Mouse (Mus musculus) forebrain, embryonic 11.5 days (tissue): ENCODE results near the gene Agtr1b. TPM values are rescaled to one million over a fixed set of nuclear protein-coding genes. Genes with fewer than 3 reads are reported as not detected.
A peak's percentile ranks its signal among the peaks of the same experiment; 100 is the strongest.

ENCODE experiments used
- ATAC-seq: fragments of 200-750 bp; cut with Nextera tagmentation; replicated peaks from 2 replicates; pipeline ENCODE4 v1.8.0; 2017; ENCODE audit warnings: moderate TSS enrichment; ENCODE audit not compliant: low FRiP score
- DNase-seq: peaks from one replicate; pipeline ENCODE4 v3.0.0-alpha.2; 2017; ENCODE audit warnings: low spot score
- H3K27ac ChIP-seq: fragments of 300-500 bp; sonication (generic); 2 replicates; pipeline ENCODE4 v1.5.1; 2014; ENCODE audit warnings: low read depth, low read length
- H3K27me3 ChIP-seq: fragments of 300-500 bp; sonication (generic); 2 replicates; pipeline ENCODE4 v1.6.1; 2014; ENCODE audit warnings: mild to moderate bottlenecking, low read length, mixed read lengths; ENCODE audit not compliant: control insufficient read depth, insufficient read depth
- H3K36me3 ChIP-seq: fragments of 300-500 bp; sonication (generic); 2 replicates; pipeline ENCODE4 v1.6.1; 2014; ENCODE audit warnings: mild to moderate bottlenecking, low read length, moderate library complexity, mixed read lengths; ENCODE audit not compliant: control insufficient read depth, insufficient read depth
- H3K4me1 ChIP-seq: fragments of 300-500 bp; sonication (generic); replicated peaks from 2 replicates; pipeline ENCODE4 v1.6.1; 2014; ENCODE audit warnings: low read length, mixed read lengths; ENCODE audit not compliant: control insufficient read depth, insufficient read depth
- H3K4me2 ChIP-seq: fragments of 300-500 bp; sonication (generic); 2 replicates; pipeline ENCODE4 v1.6.1; 2014; ENCODE audit warnings: low read depth, mild to moderate bottlenecking, low read length, moderate library complexity, mixed read lengths; ENCODE audit not compliant: severe bottlenecking
- H3K4me3 ChIP-seq: fragments of 300-500 bp; sonication (generic); 2 replicates; pipeline ENCODE4 v1.5.1; 2014; ENCODE audit warnings: low read depth, low read length
- H3K9ac ChIP-seq: fragments of 300-500 bp; sonication (generic); 2 replicates; pipeline ENCODE4 v1.6.1; 2014; ENCODE audit warnings: low read length
- H3K9me3 ChIP-seq: fragments of 300-500 bp; sonication (generic); 2 replicates; pipeline ENCODE4 v1.6.1; 2016; ENCODE audit warnings: low read length, mixed read lengths; ENCODE audit not compliant: control insufficient read depth
- WGBS: fragments of 180-500 bp; shearing (Covaris S2); extraction: QIAGEN DNeasy Blood & Tissue Kit; methylation state at CpG from one replicate; pipeline ENCODE4 v1.1.7; 2014; 5-methylcytosine and 5-hydroxymethylcytosine counted together
- polyA plus RNA-seq: library from polyadenylated mRNA; unstranded; fragments of >200 nt; fragmentation: Nextera tagmentation; extraction: Ambion mirVana; gene quantifications from 2 replicates; pipeline ENCODE4 v1.2.1, GENCODE M21; 2014

Gene Agtr1b
- 0.15 TPM in 1 of 2 replicates, not detected in the other for polyA plus RNA-seq

DNA sequence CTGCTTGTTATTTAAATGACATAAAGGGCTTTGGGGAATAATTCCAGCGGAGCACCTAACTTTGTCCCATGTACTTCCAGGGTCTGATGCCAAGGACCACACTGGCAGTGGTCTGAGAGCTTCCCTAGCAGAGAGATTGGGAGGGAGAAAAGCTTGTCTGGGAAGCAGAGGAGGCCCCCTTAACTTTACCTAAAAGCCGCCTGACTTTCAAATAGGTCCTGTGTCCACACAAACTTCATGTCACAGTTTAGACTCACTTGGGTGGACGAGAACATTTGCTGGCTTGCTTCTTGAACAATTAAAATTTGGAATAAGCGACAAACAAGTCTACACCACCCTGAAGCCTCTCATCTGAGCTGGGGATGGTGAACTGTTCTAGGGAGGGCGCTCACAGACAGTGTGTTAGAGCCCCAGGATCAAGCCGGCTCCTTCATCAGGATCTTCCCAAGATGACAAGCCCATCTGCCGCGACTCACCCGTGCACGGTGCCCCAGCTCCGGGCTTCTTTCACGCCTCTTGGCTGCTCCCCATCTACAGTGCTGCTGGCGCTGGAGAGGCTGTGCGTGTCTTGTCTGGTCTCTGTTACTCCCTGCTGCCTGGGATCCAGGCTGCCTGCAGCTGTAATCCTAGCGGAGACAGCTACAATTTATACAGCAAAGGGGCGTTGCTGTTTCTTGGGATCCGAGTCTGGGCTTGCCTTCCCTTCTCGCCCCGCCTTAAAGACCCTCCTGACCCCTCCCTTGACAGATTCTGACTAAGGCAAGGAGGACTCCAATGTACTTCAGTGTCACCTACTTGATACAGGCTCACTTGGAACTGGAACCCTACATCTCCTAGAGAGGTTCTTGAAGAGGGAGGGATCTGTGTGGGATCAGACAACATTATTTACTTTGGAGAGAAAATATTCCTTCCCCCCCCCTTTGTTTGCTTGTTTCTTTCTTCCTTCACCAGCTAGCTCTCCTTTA lies at the start of gene Agtr1b:
Gene Agtr1b, minus strand, starts transcription at position 620 of the 965 bp plus-strand sequence.
- Histone ChIP-seq H3K36me3 (no peaks in the 10 kb centered on the region), H3K9ac (peak within 1 kb of the TSS; percentile 37; the same call in 1 of the 2 replicates), H3K9me3 (no peaks in the 10 kb centered on the region), H3K4me3 (peak within 1 kb of the TSS; percentile 20; the same call in 1 of the 2 replicates), H3K4me2 (peak within 1 kb of the TSS; percentile 46; the same call in 1 of the 2 replicates), H3K27me3 (no peaks in the 10 kb centered on the region), H3K27ac (no peak within 1 kb of the TSS), H3K4me1 (no peaks in the 10 kb centered on the region)
- DNase-seq (peak; percentile 51), ATAC-seq (peak; percentile 79)
- 10% methylated on average over 19 of the region's 19 CpGs for WGBS

DNA sequence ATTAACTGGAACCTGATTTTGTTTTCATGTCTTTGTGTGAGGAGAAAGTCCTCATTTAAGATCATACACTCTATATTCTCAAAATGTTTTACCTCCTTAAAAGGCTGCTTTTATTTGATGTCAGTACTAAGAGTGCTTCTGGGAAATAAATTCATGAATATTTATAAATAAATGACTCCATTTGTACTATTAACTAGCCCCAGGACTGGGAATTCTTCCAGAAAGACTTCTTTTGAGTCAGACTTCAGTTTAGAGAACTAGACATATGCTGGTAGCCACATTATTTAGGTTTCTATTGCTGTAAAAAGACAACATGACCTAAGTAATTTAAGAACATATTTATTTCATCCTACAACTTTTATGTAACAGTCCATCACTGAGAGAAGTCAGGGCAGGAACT lies 13.4 kb downstream of the Agtr1b start:
- Histone ChIP-seq H3K4me3 (no peak overlapping the region), H3K27me3 (no peaks in the 10 kb centered on the region), H3K4me2 (no peak overlapping the region), H3K9me3 (no peaks in the 10 kb centered on the region), H3K9ac (no peak overlapping the region), H3K27ac (no peak overlapping the region), H3K36me3 (no peaks in the 10 kb centered on the region), H3K4me1 (no peaks in the 10 kb centered on the region)
- DNase-seq (no peak), ATAC-seq (no peak)

DNA sequence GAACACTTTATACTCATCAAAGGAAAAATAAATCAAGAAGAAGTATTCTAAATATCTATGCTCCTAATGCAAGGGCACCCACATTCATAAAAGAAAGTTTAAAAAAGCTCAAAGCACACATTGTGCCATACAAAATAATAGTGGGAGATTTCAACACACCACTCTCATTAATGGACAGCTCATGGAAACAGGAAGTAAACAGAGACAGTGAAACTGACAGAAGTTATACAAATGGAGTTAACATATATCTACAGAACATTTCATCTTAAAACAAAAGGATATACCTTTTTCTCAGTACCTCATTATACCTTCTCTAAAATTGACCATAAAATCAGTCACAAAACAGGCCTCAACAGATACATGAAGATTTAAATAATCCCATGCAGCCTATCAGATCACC lies 18.8 kb downstream of the Agtr1b start:
- no peak for ATAC-seq
- Histone ChIP-seq H3K27ac (no peak overlapping the region), H3K4me3 (no peak overlapping the region)

DNA sequence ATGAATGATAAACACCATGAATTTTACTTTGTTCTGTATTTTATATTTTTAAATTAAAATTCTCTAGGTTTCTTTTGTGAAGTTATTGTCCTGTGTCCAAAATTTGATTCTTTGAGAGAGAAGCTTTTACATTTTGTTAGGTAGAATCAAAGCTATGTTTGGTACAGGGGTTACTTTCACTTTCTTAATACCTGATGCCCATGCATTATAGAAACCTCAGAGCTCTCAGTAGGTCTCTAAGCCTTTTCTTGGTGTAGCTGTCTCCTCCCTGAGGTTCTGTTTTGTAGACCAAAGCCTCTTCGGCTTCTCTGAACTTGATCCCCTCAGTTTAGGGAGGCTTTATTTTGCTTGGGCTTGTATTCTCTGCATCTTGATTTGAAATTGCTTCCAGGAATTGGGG lies 26.6 kb downstream of the Agtr1b start:
- H3K4me2 ChIP-seq, result no peak overlapping the region
- no peak for ATAC-seq
- WGBS, result 90% methylated on average over 1 of the region's 1 CpGs
- H3K4me3 ChIP-seq, result no peak overlapping the region
- no peak overlapping the region for H3K9ac ChIP-seq
- no peak for DNase-seq
- no peaks in the 10 kb centered on the region for H3K4me1 ChIP-seq
- H3K36me3 ChIP-seq, result no peaks in the 10 kb centered on the region
- no peaks in the 10 kb centered on the region for H3K27me3 ChIP-seq
- no peaks in the 10 kb centered on the region for H3K9me3 ChIP-seq
- no peak overlapping the region for H3K27ac ChIP-seq

More for the DNA sequence above, 18.8 kb downstream of the Agtr1b start:
- no peak for DNase-seq
- Histone ChIP-seq H3K27me3 (no peaks in the 10 kb centered on the region), H3K9ac (no peak overlapping the region), H3K4me2 (no peak overlapping the region), H3K4me1 (no peaks in the 10 kb centered on the region), H3K36me3 (no peaks in the 10 kb centered on the region), H3K9me3 (no peaks in the 10 kb centered on the region)

DNA sequence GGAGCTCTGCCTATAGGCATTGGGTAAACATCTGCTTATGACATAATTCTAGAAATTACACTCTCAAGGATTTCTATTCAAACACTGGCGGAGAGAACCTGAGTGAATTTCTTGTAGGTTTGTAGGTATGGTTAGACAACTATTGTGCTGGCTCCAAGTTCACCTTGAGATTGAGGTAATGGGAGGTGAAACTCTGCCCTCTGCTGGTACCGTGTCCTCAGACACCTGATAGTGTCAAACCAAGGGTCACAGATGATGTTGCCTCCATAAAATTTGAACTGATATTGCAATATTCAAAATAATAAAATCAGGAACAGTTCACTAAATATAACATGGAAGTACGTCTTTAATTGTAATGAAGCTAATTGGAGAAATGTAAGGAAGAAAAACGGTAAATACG lies 32.3 kb downstream of the Agtr1b start:
- ATAC-seq (no peak), DNase-seq (no peak)
- no peak overlapping the region for H3K27ac ChIP-seq
- no peaks in the 10 kb centered on the region for H3K9me3 ChIP-seq
- no peak overlapping the region for H3K9ac ChIP-seq
- H3K4me3 ChIP-seq, result no peak overlapping the region
- WGBS, result 69% methylated on average over 5 of the region's 5 CpGs
- no peaks in the 10 kb centered on the region for H3K4me1 ChIP-seq
- H3K27me3 ChIP-seq, result no peaks in the 10 kb centered on the region
- no peak overlapping the region for H3K4me2 ChIP-seq
- no peaks in the 10 kb centered on the region for H3K36me3 ChIP-seq

DNA sequence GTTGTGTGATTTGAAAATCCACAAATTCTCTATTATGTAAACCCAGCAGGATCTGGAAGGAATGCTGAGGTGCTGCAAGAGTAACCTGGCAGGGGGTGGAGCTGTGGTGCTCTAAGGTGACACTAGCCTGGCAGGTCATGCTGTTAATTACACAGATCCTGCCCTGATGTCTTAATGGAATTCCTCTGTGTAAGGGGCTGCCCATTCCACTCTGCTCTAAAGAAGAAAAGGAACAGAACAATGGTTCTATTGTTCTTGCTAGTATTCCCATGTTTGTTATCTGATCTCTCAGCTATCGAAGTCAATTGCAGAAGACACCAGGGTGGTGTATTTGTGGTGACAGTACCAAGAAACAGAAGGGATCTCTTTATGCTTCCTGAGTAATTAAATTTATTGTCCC lies 49.7 kb downstream of the Agtr1b start:
- DNase-seq (no peak), ATAC-seq (no peak)
- no peak overlapping the region for H3K27ac ChIP-seq
- no peaks in the 10 kb centered on the region for H3K27me3 ChIP-seq
- H3K4me2 ChIP-seq, result no peak overlapping the region
- no peak overlapping the region for H3K9ac ChIP-seq
- H3K4me3 ChIP-seq, result no peak overlapping the region
- no peaks in the 10 kb centered on the region for H3K9me3 ChIP-seq
- WGBS, result 9% methylated on average over 1 of the region's 1 CpGs
- no peaks in the 10 kb centered on the region for H3K4me1 ChIP-seq
- no peaks in the 10 kb centered on the region for H3K36me3 ChIP-seq

DNA sequence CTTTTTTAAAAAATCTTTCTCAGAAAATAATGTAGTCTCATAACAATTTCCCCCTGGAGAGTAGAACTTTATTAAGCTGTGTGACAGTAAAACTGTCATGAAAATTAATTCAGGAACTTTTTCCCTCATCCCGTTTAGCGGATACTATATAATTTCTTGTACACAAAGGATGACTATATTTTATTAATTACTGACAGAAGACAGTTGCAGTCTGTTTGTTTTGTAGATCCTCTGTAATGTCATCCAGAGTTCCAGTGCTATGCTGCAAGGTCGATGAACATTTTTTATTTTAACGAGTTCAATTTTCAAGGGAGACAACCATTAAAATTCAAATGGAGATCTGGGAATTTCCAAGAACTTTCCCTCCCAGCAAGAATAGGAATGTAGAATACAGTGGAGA lies 57.8 kb downstream of the Agtr1b start:
- WGBS, result 94% methylated on average over 4 of the region's 4 CpGs
- Histone ChIP-seq H3K9ac (no peak overlapping the region), H3K4me3 (no peak overlapping the region), H3K4me2 (no peak overlapping the region), H3K36me3 (no peaks in the 10 kb centered on the region), H3K9me3 (no peaks in the 10 kb centered on the region), H3K27ac (no peak overlapping the region), H3K27me3 (no peaks in the 10 kb centered on the region), H3K4me1 (no peaks in the 10 kb centered on the region)
- DNase-seq (no peak), ATAC-seq (no peak)

DNA sequence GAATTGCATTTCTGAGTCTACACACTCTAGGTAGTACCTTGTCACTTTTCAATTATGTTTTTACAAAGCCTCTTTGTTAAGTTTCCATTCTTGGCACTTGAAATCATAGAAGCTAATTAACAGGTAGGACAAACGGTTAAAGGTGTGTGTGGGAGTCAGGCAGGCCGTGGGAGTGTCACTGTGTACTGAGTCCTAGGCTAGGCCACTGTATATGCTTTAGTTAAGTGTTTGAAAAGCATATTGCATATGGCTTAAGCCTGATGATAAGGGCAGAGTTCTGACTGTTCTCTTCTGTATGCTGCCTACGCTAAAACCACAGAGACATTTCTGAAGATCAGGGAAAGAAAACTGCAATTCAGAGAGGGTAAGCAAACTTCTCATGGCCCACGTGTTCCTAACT lies 59.7 kb downstream of the Agtr1b start:
- Histone ChIP-seq H3K4me3 (no peak overlapping the region), H3K27ac (no peak overlapping the region), H3K36me3 (no peaks in the 10 kb centered on the region), H3K4me1 (no peaks in the 10 kb centered on the region), H3K9me3 (no peaks in the 10 kb centered on the region), H3K27me3 (no peaks in the 10 kb centered on the region), H3K9ac (no peak overlapping the region), H3K4me2 (no peak overlapping the region)
- DNase-seq (no peak), ATAC-seq (no peak)
- 84% methylated on average over 4 of the region's 4 CpGs for WGBS
